In genomic region chr11:118318678-118319077, GRCm38 (mm10) we compare ENCODE assay signal across 8 mouse cellular contexts. TPM values are rescaled to one million over a fixed set of nuclear protein-coding genes. Genes with fewer than 3 reads are reported as not detected.
DNase-seq lines count a peak whose midpoint lies in the region; ATAC-seq and TF ChIP-seq lines count a peak whose summit lies in the region.

No protein-coding gene starts in this region.

- H3K9ac ChIP-seq in heart, adult 2 months (ENCODE audit: low read depth, low read length), result no peak overlapping the region
- no peak overlapping the region for H3K9ac ChIP-seq in heart, embryonic 12.5 days
- H3K9ac ChIP-seq in embryonic facial prominence, embryonic 11.5 days (replicated peaks; ENCODE audit: low read length), result no peak overlapping the region

- peaks cover 4% of the 10 kb centered on the region for H3K4me1 ChIP-seq in heart, adult 2 months (ENCODE audit: control insufficient read depth, insufficient read depth, low read length)
- H3K4me1 ChIP-seq in heart, embryonic 12.5 days (replicated peaks), result peaks cover 22% of the 10 kb centered on the region
- H3K4me1 ChIP-seq in testis, adult 2 months (ENCODE audit: control insufficient read depth, insufficient read depth, low read length), result peaks cover 9% of the 10 kb centered on the region
- 0 out of 2 replicates have a peak, but pooled peaks cover 3% of the 10 kb centered on the region for H3K4me1 ChIP-seq in embryonic facial prominence, embryonic 11.5 days (ENCODE audit: control insufficient read depth, insufficient read depth, low read length)

- no peaks in the 10 kb centered on the region for H3K36me3 ChIP-seq in heart, adult 2 months (ENCODE audit: control insufficient read depth, insufficient read depth, low read length)
- peaks cover 40% of the 10 kb centered on the region for H3K36me3 ChIP-seq in heart, embryonic 12.5 days
- H3K36me3 ChIP-seq in testis, adult 2 months (ENCODE audit: control insufficient read depth, insufficient read depth, low read length), result no peaks in the 10 kb centered on the region
- peaks cover 5% of the 10 kb centered on the region for H3K36me3 ChIP-seq in embryonic facial prominence, embryonic 11.5 days (replicated peaks; ENCODE audit: control insufficient read depth, insufficient read depth, low read depth, low read length)

- ATAC-seq in heart, embryonic 12.5 days (ENCODE audit: insufficient number of reproducible peaks, low FRiP score), result no peak
- ATAC-seq in embryonic facial prominence, embryonic 11.5 days (replicated peaks; ENCODE audit: insufficient number of reproducible peaks, low FRiP score, low TSS enrichment, low read depth), result no peak

- no peak overlapping the region for H3K4me2 ChIP-seq in heart, embryonic 12.5 days
- H3K4me2 ChIP-seq in embryonic facial prominence, embryonic 11.5 days (ENCODE audit: low read depth, low read length), result no peak overlapping the region

- H3K27me3 ChIP-seq in heart, adult 2 months (ENCODE audit: control insufficient read depth, insufficient read depth, low read length), result no peaks in the 10 kb centered on the region
- no peaks in the 10 kb centered on the region for H3K27me3 ChIP-seq in heart, embryonic 12.5 days (replicated peaks)
- H3K27me3 ChIP-seq in testis, adult 2 months (ENCODE audit: control insufficient read depth, insufficient read depth, low read length), result no peaks in the 10 kb centered on the region
- H3K27me3 ChIP-seq in embryonic facial prominence, embryonic 11.5 days (ENCODE audit: control insufficient read depth, insufficient read depth, low read length), result no peaks in the 10 kb centered on the region

- WGBS in heart, adult 2 months, result 56% methylated on average over 5 of the region's 5 CpGs
- WGBS in heart, embryonic 12.5 days, result 64% methylated on average over 5 of the region's 5 CpGs
- WGBS in embryonic facial prominence, embryonic 11.5 days, result 63% methylated on average over 5 of the region's 5 CpGs

- no peak for DNase-seq in heart, adult 2 months
- no peak for DNase-seq in testis, postnatal 14 days (ENCODE audit: low spot score)
- peak; percentile 42 for DNase-seq in embryonic facial prominence, embryonic 11.5 days (ENCODE audit: low spot score)
- DNase-seq in lung, postnatal 25 days (ENCODE audit: low spot score), result peak; percentile 69
- DNase-seq in thymus, postnatal 36 days, result peak; percentile 73 to 77
- DNase-seq in right cerebral cortex, postnatal 36 days (ENCODE audit: low spot score in 2 of 2), result no peak

- peak; percentile 75 for TF ChIP-seq CTCF in heart, adult 2 months (IDR thresholded peaks at IDR 0.05)
- TF ChIP-seq CTCF in testis, adult 2 months (IDR thresholded peaks at IDR 0.05; ENCODE audit: control insufficient read depth, insufficient read depth, insufficient replicate concordance, low read depth, low read length), result peak; percentile 61; the same call in 1 of the 2 replicates

- no peaks in the 10 kb centered on the region for H3K79me2 ChIP-seq in heart, adult 2 months (replicated peaks; ENCODE audit: control insufficient read depth, insufficient read depth, low read length)

- H3K27ac ChIP-seq in heart, adult 2 months, result no peak overlapping the region
- H3K27ac ChIP-seq in heart, embryonic 12.5 days (ENCODE audit: poor library complexity, severe bottlenecking), result no peak overlapping the region
- H3K27ac ChIP-seq in testis, adult 2 months (ENCODE audit: control insufficient read depth, insufficient read depth, low read depth, low read length), result no peak overlapping the region
- no peak overlapping the region for H3K27ac ChIP-seq in embryonic facial prominence, embryonic 11.5 days (replicated peaks; ENCODE audit: low read depth, low read length)

- no peak for TF ChIP-seq EP300 in heart, adult 2 months (IDR thresholded peaks at IDR 0.05; ENCODE audit: insufficient read depth, low read depth, low read length)

- no peak overlapping the region for H3K4me3 ChIP-seq in heart, adult 2 months
- no peak overlapping the region for H3K4me3 ChIP-seq in heart, embryonic 12.5 days
- no peak overlapping the region for H3K4me3 ChIP-seq in testis, adult 2 months (ENCODE audit: control insufficient read depth, low read depth, low read length)
- no peak overlapping the region for H3K4me3 ChIP-seq in embryonic facial prominence, embryonic 11.5 days (ENCODE audit: low read depth, low read length)

- TF ChIP-seq POLR2A in heart, adult 2 months (IDR thresholded peaks at IDR 0.05; ENCODE audit: insufficient read depth, low read depth, low read length), result no peak
- no peak for TF ChIP-seq POLR2A in testis, adult 2 months (IDR thresholded peaks at IDR 0.05; ENCODE audit: control insufficient read depth, low read depth, low read length)

- intact Hi-C loops in heart, adult 2 months (cut with DNase I), result no loop called here

- H3K9me3 ChIP-seq in heart, embryonic 12.5 days (replicated peaks), result no peaks in the 10 kb centered on the region
- H3K9me3 ChIP-seq in embryonic facial prominence, embryonic 11.5 days (replicated peaks; ENCODE audit: control insufficient read depth, low read length), result no peaks in the 10 kb centered on the region

RNA-seq across cellular contexts. Expression of gene Cep295nl, which starts 23.6 kb away (rescaled TPM):
- total RNA-seq in heart, adult 2 months (2021), result under 1 TPM; 0.32 to 0.65 TPM
- 0.15 and 0.18 TPM in 2 replicates for polyA plus RNA-seq in heart, adult 2 months (2012; rRNA removed)
- 0.23 and 0.24 TPM in 2 replicates for polyA plus RNA-seq in heart, embryonic 12.5 days (2016; fragmentation: Nextera tagmentation; extraction: Ambion mirVana)
- polyA plus RNA-seq in testis, adult 2 months (2012; rRNA removed), result 274 and 283 TPM in 2 replicates
- polyA plus RNA-seq in embryonic facial prominence, embryonic 11.5 days (2014; fragmentation: Nextera tagmentation; extraction: Ambion mirVana), result 0.21 and 0.76 TPM in 2 replicates

RNA-seq across cellular contexts. Expression of gene Usp36, which starts 28.6 kb away (rescaled TPM):
- total RNA-seq in heart, adult 2 months (2021), result 10 to 100 TPM; 13.1 to 15.5 TPM
- 10.3 and 14.6 TPM in 2 replicates for polyA plus RNA-seq in heart, adult 2 months (2012; rRNA removed)
- polyA plus RNA-seq in heart, embryonic 12.5 days (2016; fragmentation: Nextera tagmentation; extraction: Ambion mirVana), result 14.8 and 16.2 TPM in 2 replicates
- polyA plus RNA-seq in testis, adult 2 months (2012; rRNA removed), result 3.7 and 3.9 TPM in 2 replicates
- polyA plus RNA-seq in embryonic facial prominence, embryonic 11.5 days (2014; fragmentation: Nextera tagmentation; extraction: Ambion mirVana), result 8.1 and 10.4 TPM in 2 replicates

RNA-seq across cellular contexts. Expression of gene Timp2, which starts 36.9 kb away (rescaled TPM):
- total RNA-seq in heart, adult 2 months (2021), result 100 to 1,000 TPM in 1 of 2 experiments, 10 to 100 TPM in 1; 99.2 to 109 TPM
- 98.9 and 121 TPM in 2 replicates for polyA plus RNA-seq in heart, adult 2 months (2012; rRNA removed)
- 68.9 and 72.1 TPM in 2 replicates for polyA plus RNA-seq in heart, embryonic 12.5 days (2016; fragmentation: Nextera tagmentation; extraction: Ambion mirVana)
- polyA plus RNA-seq in testis, adult 2 months (2012; rRNA removed), result 81.7 and 94.1 TPM in 2 replicates
- polyA plus RNA-seq in embryonic facial prominence, embryonic 11.5 days (2014; fragmentation: Nextera tagmentation; extraction: Ambion mirVana), result 73.2 and 75.7 TPM in 2 replicates

Comparison
In these comparisons a context has a peak if more than half of its experiments do, and no peak if none do; other contexts are left out.
1. DNase-seq: peak in embryonic facial prominence, embryonic 11.5 days (single experiment), lung, postnatal 25 days (single experiment) and thymus, postnatal 36 days (2 of 2); none in heart, adult 2 months (0 of 2), testis, postnatal 14 days (single experiment) and right cerebral cortex, postnatal 36 days (0 of 2).
2. RNA of gene Cep295nl, which starts 23.6 kb away (polyA plus RNA-seq): 274 to 283 TPM in testis, adult 2 months; 0.21 to 0.76 TPM in embryonic facial prominence, embryonic 11.5 days, 0.23 to 0.24 TPM in heart, embryonic 12.5 days and 0.15 to 0.18 TPM in heart, adult 2 months; every median in the first group is over 100 times any median in the second.